Mouse (Mus musculus): Measurements from ENCODE around the gene Srl.
"Not testable (repeated sequence)": the region's sequence is repeated elsewhere in the genome, so short reads cannot be mapped to it uniquely, and the experiment has no call there.

DNA sequence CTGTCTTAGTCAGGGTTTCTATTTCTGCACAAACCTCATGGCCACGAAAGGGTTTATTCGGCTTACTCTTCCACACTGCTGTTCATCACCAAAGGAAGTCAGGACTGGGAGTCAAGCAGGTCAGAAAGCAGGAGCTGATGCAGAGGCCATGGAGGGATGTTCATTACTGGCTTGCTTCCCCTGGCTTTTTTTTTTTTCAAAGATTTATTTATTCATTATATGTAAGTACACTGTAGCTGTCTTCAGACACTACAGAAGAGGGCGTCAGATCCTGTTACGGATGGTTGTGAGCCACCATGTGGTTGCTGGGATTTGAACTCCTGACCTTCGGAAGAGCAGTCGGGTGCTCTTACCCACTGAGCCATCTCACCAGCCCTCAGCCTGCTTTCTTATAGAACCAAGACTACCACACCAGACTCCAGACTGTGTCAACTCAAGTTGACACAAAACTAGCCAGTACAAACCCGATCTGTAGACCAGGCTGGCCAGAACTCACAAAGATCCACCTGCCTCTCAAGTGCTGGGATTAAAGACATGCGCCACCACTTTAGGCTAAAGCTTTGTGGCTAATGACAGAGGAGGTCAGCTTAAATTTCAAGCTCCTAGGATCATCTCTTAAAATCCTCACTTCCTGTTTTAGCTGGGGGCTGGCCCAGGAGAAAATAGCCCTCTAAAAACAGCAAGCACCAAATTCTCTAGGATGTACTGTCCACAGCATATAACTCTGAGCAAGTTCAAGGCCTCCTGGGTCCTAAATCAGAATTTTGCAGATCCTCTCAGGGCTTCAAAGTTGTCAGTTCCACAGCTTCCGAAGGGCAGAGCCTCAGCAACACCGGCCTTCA, 67.4 kb downstream of the Srl start:
- TF ChIP-seq CTCF, EP300 (IDR thresholded peaks at IDR 0.05; ENCODE audit: low read depth): not testable (repeated sequence)

Data from heart, postnatal 0 days (tissue).